Mouse (Mus musculus): ENCODE measurements at regions not wholly inside any gene's neighbourhood (a gene's known extent, or its start where the extent isn't known, plus 50 kb on each side); places are given as distances from the start of the nearest gene placed in this dataset.

- no peak for TF ChIP-seq MYOG (IDR thresholded peaks at IDR 0.05; ENCODE audit: control insufficient read depth, extremely low read depth, insufficient read length)
- TF ChIP-seq MAX (IDR thresholded peaks at IDR 0.05): no peak
- TF ChIP-seq FOSL1 (IDR thresholded peaks at IDR 0.05; ENCODE audit: insufficient read depth, low read length, poor library complexity, severe bottlenecking): no peak
- TF ChIP-seq USF1 (IDR thresholded peaks at IDR 0.05; ENCODE audit: low read depth): no peak
- no peak for TF ChIP-seq CEBPB (IDR thresholded peaks at IDR 0.05; ENCODE audit: low read depth)
- no peak for TF ChIP-seq CTCF (IDR thresholded peaks at IDR 0.05; ENCODE audit: control insufficient read depth, insufficient read depth, insufficient read length)
- no peak for TF ChIP-seq MYOD1 (IDR thresholded peaks at IDR 0.05; ENCODE audit: control insufficient read depth, insufficient read length, low read depth)
- no peaks in the 10 kb centered on the region for H3K36me3 ChIP-seq (ENCODE audit: control insufficient read depth, insufficient read depth)
These were observed 104.1 kb upstream of the Zfp648 start for GRCm38 (mm10) chr1:154096911-154097310.

GRCm38 (mm10) chr1:154097656-154098055 is 103.3 kb upstream of the Zfp648 start:
- TF ChIP-seq CTCF (IDR thresholded peaks at IDR 0.05; ENCODE audit: control insufficient read depth, insufficient read depth, insufficient read length) (no peak), MYOD1 (IDR thresholded peaks at IDR 0.05; ENCODE audit: control insufficient read depth, insufficient read length, low read depth) (no peak), MYOG (IDR thresholded peaks at IDR 0.05; ENCODE audit: control insufficient read depth, extremely low read depth, insufficient read length) (no peak), CEBPB (IDR thresholded peaks at IDR 0.05; ENCODE audit: low read depth) (no peak), MAX (IDR thresholded peaks at IDR 0.05) (no peak), FOSL1 (IDR thresholded peaks at IDR 0.05; ENCODE audit: insufficient read depth, low read length, poor library complexity, severe bottlenecking) (no peak), USF1 (IDR thresholded peaks at IDR 0.05; ENCODE audit: low read depth) (no peak)

More at GRCm38 (mm10) chr1:154096911-154097310, 104.1 kb upstream of the Zfp648 start:
- H3K4me3 ChIP-seq (ENCODE audit: insufficient read depth, poor library complexity, severe bottlenecking): no peak overlapping the region
- H3K27me3 ChIP-seq (ENCODE audit: control insufficient read depth, insufficient read depth, insufficient read length): no peaks in the 10 kb centered on the region
- no peaks in the 10 kb centered on the region for H3K79me2 ChIP-seq (ENCODE audit: control insufficient read depth, insufficient read depth)
- H3ac ChIP-seq (ENCODE audit: control insufficient read depth, insufficient read length, low read depth): no peak overlapping the region
- no peaks in the 10 kb centered on the region for H3K79me3 ChIP-seq (ENCODE audit: low read depth)

GRCm38 (mm10) chr1:154100556-154100955 is 100.4 kb upstream of the Zfp648 start:
- no peaks in the 10 kb centered on the region for H3K36me3 ChIP-seq (ENCODE audit: control insufficient read depth, insufficient read depth)
- TF ChIP-seq MAX (IDR thresholded peaks at IDR 0.05): no peak
- no peak for TF ChIP-seq CTCF (IDR thresholded peaks at IDR 0.05; ENCODE audit: control insufficient read depth, insufficient read depth, insufficient read length)
- TF ChIP-seq USF1 (IDR thresholded peaks at IDR 0.05; ENCODE audit: low read depth): no peak

More at GRCm38 (mm10) chr1:154097656-154098055, 103.3 kb upstream of the Zfp648 start:
- H3K79me2 ChIP-seq (ENCODE audit: control insufficient read depth, insufficient read depth): no peaks in the 10 kb centered on the region
- no peak overlapping the region for H3K4me3 ChIP-seq (ENCODE audit: insufficient read depth, poor library complexity, severe bottlenecking)
- H3K36me3 ChIP-seq (ENCODE audit: control insufficient read depth, insufficient read depth): no peaks in the 10 kb centered on the region
- no peak overlapping the region for H3ac ChIP-seq (ENCODE audit: control insufficient read depth, insufficient read length, low read depth)
- H3K79me3 ChIP-seq (ENCODE audit: low read depth): no peaks in the 10 kb centered on the region
- no peaks in the 10 kb centered on the region for H3K27me3 ChIP-seq (ENCODE audit: control insufficient read depth, insufficient read depth, insufficient read length)

GRCm38 (mm10) chr1:154101433-154101832 is 99.6 kb upstream of the Zfp648 start:
- no peaks in the 10 kb centered on the region for H3K36me3 ChIP-seq (ENCODE audit: control insufficient read depth, insufficient read depth)
- TF ChIP-seq CTCF (IDR thresholded peaks at IDR 0.05; ENCODE audit: control insufficient read depth, insufficient read depth, insufficient read length) (no peak), MYOG (IDR thresholded peaks at IDR 0.05; ENCODE audit: control insufficient read depth, extremely low read depth, insufficient read length) (no peak), USF1 (IDR thresholded peaks at IDR 0.05; ENCODE audit: low read depth) (no peak), CEBPB (IDR thresholded peaks at IDR 0.05; ENCODE audit: low read depth) (no peak), FOSL1 (IDR thresholded peaks at IDR 0.05; ENCODE audit: insufficient read depth, low read length, poor library complexity, severe bottlenecking) (no peak), MAX (IDR thresholded peaks at IDR 0.05) (no peak), MYOD1 (IDR thresholded peaks at IDR 0.05; ENCODE audit: control insufficient read depth, insufficient read length, low read depth) (no peak)
- no peaks in the 10 kb centered on the region for H3K79me3 ChIP-seq (ENCODE audit: low read depth)
- H3ac ChIP-seq (ENCODE audit: control insufficient read depth, insufficient read length, low read depth): no peak overlapping the region
- no peaks in the 10 kb centered on the region for H3K27me3 ChIP-seq (ENCODE audit: control insufficient read depth, insufficient read depth, insufficient read length)
- H3K4me3 ChIP-seq (ENCODE audit: insufficient read depth, poor library complexity, severe bottlenecking): no peak overlapping the region
- no peaks in the 10 kb centered on the region for H3K79me2 ChIP-seq (ENCODE audit: control insufficient read depth, insufficient read depth)

More at GRCm38 (mm10) chr1:154100556-154100955, 100.4 kb upstream of the Zfp648 start:
- H3K4me3 ChIP-seq (ENCODE audit: insufficient read depth, poor library complexity, severe bottlenecking): no peak overlapping the region
- H3K79me2 ChIP-seq (ENCODE audit: control insufficient read depth, insufficient read depth): no peaks in the 10 kb centered on the region
- H3K79me3 ChIP-seq (ENCODE audit: low read depth): no peaks in the 10 kb centered on the region
- no peaks in the 10 kb centered on the region for H3K27me3 ChIP-seq (ENCODE audit: control insufficient read depth, insufficient read depth, insufficient read length)
- no peak overlapping the region for H3ac ChIP-seq (ENCODE audit: control insufficient read depth, insufficient read length, low read depth)

GRCm38 (mm10) chr1:154102191-154102590 is 98.8 kb upstream of the Zfp648 start:
- TF ChIP-seq CEBPB (IDR thresholded peaks at IDR 0.05; ENCODE audit: low read depth): no peak
- no peak for TF ChIP-seq MYOG (IDR thresholded peaks at IDR 0.05; ENCODE audit: control insufficient read depth, extremely low read depth, insufficient read length)
- no peak for TF ChIP-seq USF1 (IDR thresholded peaks at IDR 0.05; ENCODE audit: low read depth)
- no peaks in the 10 kb centered on the region for H3K79me2 ChIP-seq (ENCODE audit: control insufficient read depth, insufficient read depth)
- H3K4me3 ChIP-seq (ENCODE audit: insufficient read depth, poor library complexity, severe bottlenecking): no peak overlapping the region
- H3K36me3 ChIP-seq (ENCODE audit: control insufficient read depth, insufficient read depth): no peaks in the 10 kb centered on the region
- H3K79me3 ChIP-seq (ENCODE audit: low read depth): no peaks in the 10 kb centered on the region
- no peaks in the 10 kb centered on the region for H3K27me3 ChIP-seq (ENCODE audit: control insufficient read depth, insufficient read depth, insufficient read length)
- no peak overlapping the region for H3ac ChIP-seq (ENCODE audit: control insufficient read depth, insufficient read length, low read depth)

- Histone ChIP-seq H3K79me3 (ENCODE audit: low read depth) (no peaks in the 10 kb centered on the region), H3K27me3 (ENCODE audit: control insufficient read depth, insufficient read depth, insufficient read length) (no peaks in the 10 kb centered on the region), H3K79me2 (ENCODE audit: control insufficient read depth, insufficient read depth) (no peaks in the 10 kb centered on the region), H3ac (ENCODE audit: control insufficient read depth, insufficient read length, low read depth) (no peak overlapping the region), H3K36me3 (ENCODE audit: control insufficient read depth, insufficient read depth) (no peaks in the 10 kb centered on the region), H3K4me3 (ENCODE audit: insufficient read depth, poor library complexity, severe bottlenecking) (no peak overlapping the region)
- TF ChIP-seq MYOD1 (IDR thresholded peaks at IDR 0.05; ENCODE audit: control insufficient read depth, insufficient read length, low read depth) (no peak), MAX (IDR thresholded peaks at IDR 0.05) (no peak), CTCF (IDR thresholded peaks at IDR 0.05; ENCODE audit: control insufficient read depth, insufficient read depth, insufficient read length) (no peak), FOSL1 (IDR thresholded peaks at IDR 0.05; ENCODE audit: insufficient read depth, low read length, poor library complexity, severe bottlenecking) (no peak), USF1 (IDR thresholded peaks at IDR 0.05; ENCODE audit: low read depth) (no peak), MYOG (IDR thresholded peaks at IDR 0.05; ENCODE audit: control insufficient read depth, extremely low read depth, insufficient read length) (no peak), CEBPB (IDR thresholded peaks at IDR 0.05; ENCODE audit: low read depth) (no peak)
These were observed 98.0 kb upstream of the Zfp648 start for GRCm38 (mm10) chr1:154102871-154103596.

All from C2C12 (cell line).